Mouse (Mus musculus) left cerebral cortex, adult 8-10 months (tissue): ENCODE measurements around the gene Zfp991. TPM values are rescaled to one million over a fixed set of nuclear protein-coding genes. Genes with fewer than 3 reads are reported as not detected.
A peak's percentile ranks its signal among the peaks of the same experiment; 100 is the strongest.
"Not testable (repeated sequence)": the region's sequence is repeated elsewhere in the genome, so short reads cannot be mapped to it uniquely, and the experiment has no call there.

Experiments
- DNase-seq, 2 experiments: peaks; one replicate each; pipeline ENCODE4 v3.0.0; 2022; ENCODE audit warnings: low spot score in 2 of 2
- total RNA-seq, 4 experiments: library from RNA; stranded (reverse); gene quantifications; 2 replicates each; pipeline ENCODE4 v1.2.4; 2022

Gene Zfp991
- total RNA-seq, result 10 to 100 TPM in 1 of 4 experiments, 1 to 10 TPM in 3; 6.9 to 14.1 (median 8.2) TPM

DNA sequence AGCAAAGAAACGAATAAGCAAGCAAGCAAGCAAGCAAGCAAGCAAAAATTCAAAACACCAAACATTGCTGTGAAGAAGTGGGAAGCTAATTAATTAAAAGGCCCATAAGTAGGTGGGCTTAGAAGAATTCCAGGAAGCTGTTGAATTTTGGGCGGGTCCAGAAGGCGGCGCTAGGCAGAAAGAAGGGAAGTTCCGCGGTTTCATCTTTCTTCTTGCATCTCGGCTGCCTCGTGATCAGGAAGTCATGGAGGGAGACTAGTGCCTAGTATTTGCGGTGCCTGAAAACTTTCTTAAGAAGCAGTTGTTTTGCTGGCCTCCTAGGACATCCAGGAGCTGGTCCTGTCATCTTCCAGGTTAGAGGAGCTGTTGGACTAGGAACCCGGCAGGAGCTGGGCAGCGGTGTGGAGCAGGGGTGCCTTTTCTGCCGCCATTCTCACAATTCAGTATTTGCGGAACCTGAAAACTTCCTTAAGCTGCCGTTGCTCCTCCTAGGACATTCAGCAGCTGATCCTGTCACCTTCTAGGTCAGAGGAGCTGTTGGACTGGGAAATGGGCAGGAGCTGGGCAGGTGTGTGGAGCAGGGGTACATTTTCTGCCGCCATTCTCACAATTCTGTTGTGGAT lies at the start of gene Zfp991:
Zfp991 (plus strand) TSS at position 202 of the 623 bp plus-strand sequence.
- DNase-seq, result not testable (repeated sequence)

DNA sequence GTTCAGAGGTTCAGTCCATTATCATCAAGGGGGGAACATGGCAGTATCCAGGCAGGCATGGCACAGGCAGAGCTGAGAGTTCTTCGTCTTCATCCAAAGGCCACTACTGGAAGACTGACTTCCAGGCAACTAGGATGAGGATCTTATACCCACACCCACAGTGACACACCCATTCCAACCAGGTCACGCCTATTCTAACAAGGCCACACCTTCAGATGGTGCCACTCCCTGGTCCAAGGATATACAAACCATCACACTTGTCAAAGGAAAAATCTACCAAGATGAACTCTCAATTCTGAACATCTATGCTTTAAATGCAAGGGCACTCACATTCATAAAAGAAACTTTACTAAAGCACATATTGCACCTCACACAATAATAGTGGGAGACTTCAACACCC lies 36.2 kb upstream of the Zfp991 start:
- not testable (repeated sequence) for DNase-seq

DNA sequence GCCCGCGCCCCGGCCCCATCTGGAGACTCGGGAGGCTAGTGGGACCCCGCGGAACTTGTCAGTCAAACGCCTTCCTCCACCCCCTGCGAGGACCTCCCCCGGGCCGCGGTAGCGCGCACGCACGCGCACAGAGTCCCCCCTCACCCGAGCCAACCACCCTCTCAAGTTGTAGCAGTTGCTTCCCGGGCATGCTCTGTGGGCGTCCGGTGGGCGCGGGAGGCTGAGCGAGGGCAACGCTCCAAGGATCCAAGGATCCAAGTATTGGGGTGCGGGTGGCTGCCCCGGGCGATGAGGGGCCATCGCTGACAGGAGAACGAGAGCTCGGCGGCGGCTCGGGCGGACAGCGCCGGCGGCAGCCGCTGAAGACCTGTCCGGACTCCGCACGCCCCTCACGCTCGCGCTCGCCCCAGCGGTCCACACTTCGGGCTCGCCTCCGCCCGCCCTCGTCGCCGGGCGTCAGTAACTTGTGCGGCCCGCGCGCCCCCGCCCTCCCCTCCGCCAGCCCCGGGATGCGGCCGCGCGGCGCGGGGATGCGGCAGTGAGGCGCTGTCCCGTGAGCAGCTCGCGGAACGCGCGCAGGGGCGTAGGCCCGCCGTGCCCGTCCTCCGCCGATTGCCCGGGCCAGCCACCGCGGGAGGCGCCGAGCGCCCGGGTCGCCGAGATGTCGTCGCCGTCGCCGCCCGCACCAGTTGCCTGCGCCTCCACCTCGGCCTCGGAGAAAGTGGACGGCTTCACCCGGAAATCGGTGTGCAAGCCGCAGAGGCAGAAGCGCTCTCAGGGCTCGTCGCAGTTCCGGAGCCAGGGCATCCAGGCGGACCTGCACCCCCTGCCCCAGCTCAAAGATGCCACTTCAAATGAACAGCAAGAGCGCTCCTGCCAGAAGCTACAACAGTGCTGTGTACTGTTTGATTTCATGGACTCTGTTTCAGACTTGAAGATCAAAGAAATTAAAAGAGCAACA lies 29.9 kb upstream of the Zfp991 start:
- DNase-seq, result peak in 1 of 2 experiments; percentile 12

DNA sequence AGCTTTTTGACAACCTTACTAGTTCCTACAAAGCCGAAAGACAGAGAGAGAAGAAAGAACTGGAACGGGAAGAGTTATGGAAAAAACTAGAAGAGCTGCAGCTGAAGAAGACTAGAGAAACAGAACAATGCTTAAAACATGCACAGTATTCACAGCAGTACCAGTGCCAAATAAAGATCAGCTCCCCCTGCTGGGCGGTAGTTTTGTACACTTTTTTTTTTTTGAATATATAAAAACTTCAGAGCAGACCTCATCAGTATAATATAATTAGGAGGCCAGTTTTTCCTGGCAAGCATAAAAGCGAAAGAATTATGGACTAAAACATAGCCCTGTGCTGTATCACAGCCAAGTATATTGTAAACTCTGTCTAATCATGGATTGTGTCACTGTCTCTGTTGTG lies 28.0 kb upstream of the Zfp991 start:
- DNase-seq, result not testable (repeated sequence)

DNA sequence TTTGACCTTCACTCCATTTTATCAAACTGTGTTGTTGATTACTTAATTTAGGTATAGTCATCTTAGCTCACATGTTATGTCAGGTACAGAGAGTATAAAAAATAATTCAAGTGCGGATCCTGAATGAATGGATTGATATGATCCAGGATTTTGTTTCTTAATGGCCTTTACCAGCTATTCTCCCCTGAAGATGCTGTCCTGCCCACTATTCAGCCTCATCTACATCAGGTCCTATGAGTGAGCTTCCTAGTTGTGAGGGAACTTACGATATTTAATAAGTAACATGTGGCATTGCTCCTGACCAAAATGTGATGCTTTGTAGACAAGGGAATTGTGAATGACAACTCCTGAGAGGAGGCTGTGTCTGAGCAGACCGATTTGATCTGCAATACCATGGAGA lies 14.0 kb upstream of the Zfp991 start:
- not testable (repeated sequence) for DNase-seq

DNA sequence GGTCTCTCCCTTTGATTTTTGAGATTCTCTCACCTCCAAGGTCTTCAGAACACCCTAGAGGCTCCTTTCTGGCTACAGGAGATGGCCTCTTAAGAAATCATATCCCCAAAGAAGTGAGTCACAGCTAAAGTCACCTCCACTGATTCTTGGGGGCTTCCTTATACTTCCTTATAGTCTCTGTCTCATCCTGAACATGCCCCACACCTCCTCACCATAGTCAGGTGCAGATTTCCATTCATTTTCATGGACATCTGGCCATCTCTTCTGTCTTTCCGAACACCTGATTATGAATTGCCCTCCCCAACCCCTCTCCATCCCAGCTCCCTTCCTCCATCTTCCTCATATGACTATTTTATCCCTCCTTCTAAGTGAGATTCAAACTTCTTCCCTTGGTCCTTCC lies 9.6 kb upstream of the Zfp991 start:
- DNase-seq, result not testable (repeated sequence)

DNA sequence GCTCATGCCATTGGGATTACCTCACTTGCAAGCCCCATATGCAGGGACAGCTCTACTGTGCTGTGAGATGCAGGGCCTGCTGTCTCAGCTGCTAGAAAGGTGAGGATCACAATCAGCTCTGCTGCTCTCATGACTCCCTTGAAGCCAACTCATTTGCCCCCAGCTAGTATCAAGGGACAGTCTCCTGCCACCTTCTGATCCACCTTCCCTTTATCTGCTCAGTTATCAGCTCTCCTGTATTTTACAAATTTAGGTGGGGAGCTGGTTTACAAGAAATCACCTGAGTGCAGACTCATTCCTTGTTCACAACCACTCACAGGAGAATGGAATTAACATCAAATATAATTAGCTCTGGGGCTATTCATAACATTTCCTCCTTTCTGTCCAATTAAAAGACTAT lies 8.0 kb upstream of the Zfp991 start:
- not testable (repeated sequence) for DNase-seq

DNA sequence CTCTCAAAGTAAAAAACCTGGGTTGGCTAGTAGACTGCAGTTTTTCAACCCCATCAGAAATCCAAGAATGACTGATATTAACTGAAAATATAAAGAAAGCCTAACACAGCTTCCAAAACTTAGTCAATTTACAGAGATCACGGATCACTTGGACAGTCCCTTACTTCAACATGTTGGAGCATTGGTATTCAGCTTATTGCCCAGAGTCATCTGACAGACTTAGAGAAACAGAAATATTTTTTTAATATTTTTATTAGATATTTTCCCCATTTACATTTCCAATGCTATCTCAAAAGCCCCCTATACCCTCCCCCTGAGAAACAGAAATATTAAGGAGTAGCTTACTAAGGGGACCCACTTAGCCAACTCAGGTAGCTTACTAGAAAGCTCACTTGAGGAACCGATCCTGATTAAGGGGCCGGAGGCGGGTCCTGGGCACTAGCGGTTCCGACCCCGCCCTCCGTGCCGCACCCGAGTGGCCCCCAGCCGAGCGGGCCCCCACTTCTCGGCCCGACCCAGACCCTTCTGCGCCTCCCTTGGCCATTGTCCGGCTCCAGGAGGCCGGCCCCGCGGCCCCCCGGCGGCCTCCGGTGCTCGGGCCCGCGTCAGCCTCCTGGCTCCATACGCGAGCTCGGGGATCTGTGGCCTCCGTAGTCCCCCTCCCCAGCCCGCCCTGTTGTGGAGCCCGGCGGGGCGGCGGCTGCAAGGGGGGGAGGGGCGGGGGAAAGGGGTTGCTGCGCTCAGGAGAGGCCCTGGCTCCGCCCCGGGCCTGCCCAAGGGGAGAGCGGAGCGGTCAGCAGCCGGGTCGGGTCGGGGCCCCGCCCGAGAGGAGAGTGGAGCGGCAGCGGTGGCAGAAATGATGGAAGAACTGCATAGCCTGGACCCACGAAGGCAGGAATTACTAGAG lies 7.2 kb upstream of the Zfp991 start:
- not testable (repeated sequence) for DNase-seq

DNA sequence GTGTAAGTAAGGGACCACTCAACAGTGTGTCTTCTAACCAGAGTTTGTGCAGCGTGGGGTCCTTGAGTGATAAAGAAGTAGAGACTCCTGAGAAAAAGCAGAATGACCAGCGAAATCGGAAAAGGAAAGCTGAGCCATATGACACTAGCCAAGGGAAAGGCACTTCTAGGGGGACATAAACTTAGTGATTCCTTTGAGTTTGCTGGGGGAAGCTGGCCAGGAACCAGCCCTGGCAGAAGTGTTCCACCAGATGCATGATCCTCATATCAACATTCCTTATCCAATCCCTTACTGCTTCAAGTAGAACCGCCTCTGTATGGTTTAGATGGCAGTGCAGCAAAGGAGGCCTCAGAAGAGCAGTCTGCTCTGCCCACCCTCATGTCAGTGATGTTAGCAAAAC lies 6.5 kb upstream of the Zfp991 start:
- DNase-seq, result not testable (repeated sequence)

DNA sequence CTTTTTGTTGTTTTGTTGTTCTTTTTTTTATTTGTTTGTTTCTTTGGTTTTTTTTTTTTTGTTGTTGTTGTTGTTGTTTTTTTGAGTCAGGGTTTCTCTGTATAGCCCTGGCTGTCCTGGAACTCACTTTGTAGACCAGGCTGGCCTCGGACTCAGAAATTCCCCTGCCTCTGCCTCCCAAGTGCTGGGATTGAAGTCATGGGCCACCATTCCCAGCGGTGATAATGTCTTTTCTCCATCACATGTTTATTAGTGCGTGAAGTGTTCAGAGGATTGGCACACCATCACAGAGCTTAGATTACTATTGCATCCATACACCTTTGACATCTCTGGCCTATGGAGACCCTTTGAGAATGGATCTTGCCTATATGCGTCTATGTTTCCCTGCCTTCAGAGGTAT lies 6.0 kb upstream of the Zfp991 start:
- DNase-seq, result not testable (repeated sequence)

DNA sequence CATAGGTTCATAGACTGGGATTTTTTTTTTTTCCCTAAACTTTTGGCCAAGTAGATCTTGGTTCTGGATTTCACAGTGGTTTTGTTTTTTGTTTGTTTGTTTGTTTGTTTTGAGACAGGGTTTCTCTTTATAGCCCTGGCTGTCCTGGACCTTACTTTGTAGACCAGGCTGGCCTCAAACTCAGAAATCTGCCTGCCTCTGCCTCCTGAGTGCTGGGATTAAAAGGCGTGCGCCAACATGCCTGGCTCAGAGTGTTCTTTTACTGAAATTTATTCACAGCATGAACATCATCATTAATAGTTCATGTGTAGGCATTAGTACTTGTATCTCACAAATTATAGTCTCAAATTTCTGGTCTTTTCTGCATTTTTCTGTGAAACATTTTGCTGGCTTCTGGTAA lies 5.4 kb upstream of the Zfp991 start:
- not testable (repeated sequence) for DNase-seq

DNA sequence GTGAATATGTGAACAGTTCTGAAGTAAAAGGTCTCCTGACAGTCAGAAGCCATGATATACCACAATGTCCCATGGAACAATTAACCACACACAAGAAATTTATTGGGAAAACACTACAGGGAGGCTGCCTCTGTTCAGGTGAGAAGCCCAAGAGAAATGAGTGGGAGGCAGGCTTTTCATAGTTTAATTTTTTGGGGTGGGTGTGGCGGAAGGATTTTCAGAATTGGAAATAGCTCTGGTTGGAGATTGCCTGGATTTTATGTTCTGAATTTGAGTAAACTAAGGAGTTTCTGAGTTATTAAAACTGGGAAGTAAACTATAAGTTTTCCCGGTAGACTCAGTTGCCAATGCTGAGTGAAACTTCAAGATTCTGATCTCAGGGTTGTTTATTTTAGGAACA lies 4.7 kb upstream of the Zfp991 start:
- not testable (repeated sequence) for DNase-seq

DNA sequence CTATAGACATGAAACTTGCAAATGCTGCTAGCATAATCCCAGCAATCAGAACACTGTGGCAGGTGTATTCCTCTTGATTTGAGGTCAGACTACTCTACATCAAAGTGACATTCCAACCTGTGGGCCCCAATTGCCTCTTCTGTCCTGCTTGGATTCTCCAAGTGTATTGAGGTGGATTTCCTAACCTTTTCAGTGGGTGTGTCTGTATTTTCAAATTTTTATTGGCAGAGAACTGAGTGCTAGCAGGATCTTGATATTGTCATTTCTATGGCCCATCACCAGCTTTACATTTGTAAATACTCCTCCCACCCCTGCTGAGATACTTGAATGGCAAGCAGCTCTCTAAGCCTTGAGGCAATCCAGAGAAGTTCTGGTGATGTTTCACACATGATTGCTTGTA lies 3.7 kb upstream of the Zfp991 start:
- DNase-seq, result not testable (repeated sequence)

DNA sequence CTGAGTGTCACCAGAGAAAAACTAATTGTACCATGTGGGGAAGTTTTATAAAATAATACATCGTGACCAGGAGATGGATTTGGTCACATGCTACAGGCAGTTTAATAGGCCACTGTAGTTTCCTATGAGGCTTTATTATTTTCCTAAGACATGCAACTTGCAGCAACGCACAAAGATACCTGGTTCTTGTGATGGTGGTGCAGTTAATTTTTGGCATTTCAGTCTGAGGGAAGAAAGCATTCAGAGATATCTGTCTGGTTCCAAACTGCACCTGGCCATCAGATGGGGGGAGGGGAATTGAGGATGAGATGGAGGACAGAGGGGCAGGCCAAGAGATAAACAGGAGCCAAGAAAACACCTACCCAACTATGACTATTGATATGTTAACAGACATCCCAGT lies 1.8 kb downstream of the Zfp991 start:
- DNase-seq, result not testable (repeated sequence)

DNA sequence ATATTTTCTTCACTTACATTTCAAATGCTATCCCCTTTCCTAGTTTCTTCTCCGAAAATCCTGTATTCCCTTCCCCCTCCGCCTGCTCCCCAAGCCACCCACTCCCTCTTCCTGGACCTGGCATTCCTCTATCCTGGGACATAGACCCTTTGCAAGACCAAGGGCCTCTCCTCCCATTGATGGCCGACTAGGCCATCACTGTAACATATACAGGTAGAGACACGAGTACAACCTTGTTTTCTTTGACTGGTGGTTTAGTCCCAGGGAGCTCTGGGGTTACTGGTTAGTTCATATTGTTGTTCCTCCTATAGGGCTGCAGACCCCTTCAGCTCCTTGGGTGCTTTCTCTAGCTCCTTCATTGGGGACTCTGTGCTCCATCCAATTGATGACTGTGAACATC lies 9.9 kb downstream of the Zfp991 start:
- DNase-seq, result not testable (repeated sequence)

DNA sequence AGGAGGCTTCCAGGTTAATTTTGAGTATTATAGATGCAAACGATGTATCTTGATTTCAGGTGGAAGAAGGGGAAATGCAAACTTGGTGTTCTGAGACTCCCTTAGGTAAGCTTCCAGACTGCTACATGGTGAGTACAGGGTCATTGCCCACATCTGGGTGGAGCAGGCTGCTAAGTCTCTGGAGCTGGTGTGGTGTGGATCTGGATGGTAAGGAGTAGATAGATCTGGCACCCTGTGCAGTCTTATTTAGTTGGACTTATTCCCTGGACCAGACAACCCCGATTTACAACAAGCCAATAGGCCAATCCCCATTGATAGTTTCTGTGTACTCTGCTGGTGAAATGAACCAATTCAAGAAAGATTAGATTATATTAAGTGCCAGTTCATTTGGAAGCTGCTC lies 33.4 kb downstream of the Zfp991 start:
- DNase-seq, result not testable (repeated sequence)

DNA sequence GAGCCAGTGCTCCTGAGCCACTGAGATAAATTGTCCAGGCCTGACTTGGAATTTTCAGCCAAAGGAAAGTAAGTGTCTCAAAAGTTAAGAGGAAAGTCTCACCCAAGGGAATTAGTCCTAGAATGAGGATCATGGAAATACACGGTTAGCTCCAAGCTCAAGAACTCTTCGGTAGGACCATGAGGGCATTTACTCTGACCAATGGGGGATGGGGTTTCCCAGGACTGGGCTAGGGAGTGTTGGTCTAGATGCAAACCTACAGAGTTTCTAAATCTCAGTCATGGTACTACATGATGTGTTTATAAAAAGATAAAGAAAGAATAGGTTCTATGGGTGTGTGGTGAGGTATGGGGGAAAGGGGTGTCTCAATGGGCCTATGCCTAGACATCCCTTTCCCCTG lies 38.7 kb downstream of the Zfp991 start:
- DNase-seq, result not testable (repeated sequence)

DNA sequence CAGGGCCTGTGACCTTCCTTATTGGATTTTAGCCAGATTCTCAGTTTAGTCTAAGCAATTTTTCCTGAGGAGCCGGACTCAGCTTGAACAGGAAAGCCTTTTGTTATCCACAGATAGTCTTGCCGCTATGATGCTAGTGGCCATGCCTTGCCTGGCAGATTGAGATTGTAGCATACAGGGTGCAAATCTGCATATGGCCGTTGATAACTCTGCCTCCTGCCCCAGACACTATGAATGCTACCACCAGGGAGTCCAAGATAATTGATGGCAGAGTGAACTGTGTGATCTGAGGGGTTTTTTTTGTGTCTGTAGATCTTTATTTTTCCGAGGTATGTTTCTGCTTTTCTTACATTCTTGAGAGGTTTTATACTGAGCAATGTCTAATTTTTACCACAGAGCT lies 39.7 kb downstream of the Zfp991 start:
- not testable (repeated sequence) for DNase-seq

DNA sequence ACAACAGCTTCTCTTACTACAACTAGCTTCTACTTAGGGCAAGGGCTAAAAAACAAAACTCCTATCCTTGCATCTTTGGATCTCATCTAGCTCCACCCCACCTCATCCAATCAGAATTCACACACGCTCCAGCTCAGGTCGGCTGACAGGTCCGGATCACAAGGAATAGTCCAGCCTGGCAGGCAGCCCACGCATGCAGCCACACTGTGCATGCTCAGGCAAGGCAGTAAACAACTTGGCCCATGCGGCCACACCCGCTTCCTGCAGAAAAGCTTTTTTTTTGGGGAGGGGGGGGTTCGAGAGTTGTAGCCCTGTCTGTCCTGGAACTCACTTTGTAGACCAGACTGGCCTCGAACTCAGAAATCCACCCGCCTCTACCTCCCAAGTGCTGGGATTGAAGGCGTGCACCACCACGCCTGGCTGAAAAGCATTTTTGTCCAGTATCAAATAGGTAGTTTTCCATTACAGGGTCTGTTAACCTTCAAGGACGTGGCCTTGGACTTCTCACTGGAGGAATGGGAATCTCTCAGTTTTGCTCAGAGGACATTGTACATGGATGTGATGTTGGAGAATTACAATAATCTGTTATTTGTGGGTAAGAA lies 44.5 kb downstream of the Zfp991 start:
- not testable (repeated sequence) for DNase-seq

DNA sequence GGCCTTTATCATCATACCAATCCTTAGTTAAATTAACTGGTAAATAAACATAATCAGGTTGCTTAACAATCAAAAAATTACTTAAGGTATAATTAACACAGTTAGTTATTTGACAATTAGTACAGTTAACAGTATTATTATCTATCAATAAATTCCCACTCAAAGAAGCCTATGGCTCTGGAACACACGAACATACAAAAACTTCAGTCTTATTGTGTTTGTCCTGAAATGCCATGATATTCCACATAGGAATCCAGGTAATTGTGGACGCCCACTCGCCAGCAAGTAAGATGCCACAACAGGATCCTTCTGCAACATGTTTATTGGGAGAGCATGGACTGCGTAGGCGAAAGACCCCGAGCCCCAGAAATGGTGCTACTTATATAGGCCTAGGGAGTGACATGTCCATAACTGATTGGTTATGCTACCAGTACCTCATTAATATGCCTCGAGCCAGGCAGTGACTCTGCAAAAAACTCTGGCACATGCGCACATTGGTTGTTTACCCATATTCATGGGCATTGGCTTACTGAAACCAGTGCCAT lies 49.4 kb downstream of the Zfp991 start:
- not testable (repeated sequence) for DNase-seq
